Mouse (Mus musculus) hindbrain, postnatal 0 days (tissue): ENCODE measurements around the gene Myo1h. TPM values are rescaled to one million over a fixed set of nuclear protein-coding genes. Genes with fewer than 3 reads are reported as not detected.

ENCODE experiments used
- ATAC-seq: fragments of 200-750 bp; cut with Nextera tagmentation; 2 replicates; pipeline ENCODE4 v1.8.0; 2017; ENCODE audit warnings: mild to moderate bottlenecking, moderate TSS enrichment, moderate library complexity
- DNase-seq: peaks from one replicate; pipeline ENCODE4 v3.0.0-alpha.2; 2015; ENCODE audit warnings: low spot score
- H3K27ac ChIP-seq: fragments of 300-500 bp; sonication (generic); 2 replicates; pipeline ENCODE4 v1.5.1; 2014; ENCODE audit warnings: mild to moderate bottlenecking
- H3K27me3 ChIP-seq: fragments of 300-500 bp; sonication (generic); 2 replicates; pipeline ENCODE4 v1.6.1; 2014; ENCODE audit warnings: low read length, mixed read lengths; ENCODE audit not compliant: insufficient read depth
- H3K36me3 ChIP-seq: fragments of 300-500 bp; sonication (generic); 2 replicates; pipeline ENCODE4 v1.6.1; 2014; ENCODE audit warnings: low read length, mixed read lengths; ENCODE audit not compliant: insufficient read depth
- H3K4me1 ChIP-seq: fragments of 300-500 bp; sonication (generic); 2 replicates; pipeline ENCODE4 v1.6.1; 2014; ENCODE audit warnings: antibody characterized with exemption, low read length, mixed read lengths; ENCODE audit not compliant: insufficient read depth
- H3K4me2 ChIP-seq: fragments of 300-500 bp; sonication (generic); 2 replicates; pipeline ENCODE4 v1.6.1; 2014; ENCODE audit warnings: low read depth, mild to moderate bottlenecking, low read length, moderate library complexity, mixed read lengths
- H3K4me3 ChIP-seq: fragments of 300-500 bp; sonication (generic); 2 replicates; pipeline ENCODE4 v1.5.1; 2014; ENCODE audit warnings: low read length
- H3K9ac ChIP-seq: fragments of 300-500 bp; sonication (generic); replicated peaks from 2 replicates; pipeline ENCODE4 v1.6.1; 2014; ENCODE audit warnings: mild to moderate bottlenecking, low read length, moderate library complexity, mixed read lengths
- H3K9me3 ChIP-seq: fragments of 300-500 bp; sonication (generic); 2 replicates; pipeline ENCODE4 v1.6.1; 2016; ENCODE audit warnings: low read length, mixed read lengths
- CTCF ChIP-seq: IDR thresholded peaks from 2 replicates; pipeline ENCODE4 v1.5.1; 2016; ENCODE audit warnings: antibody characterized with exemption, control low read depth, low read depth
- WGBS: fragments of 180-500 bp; shearing (Covaris S2); extraction: QIAGEN DNeasy Blood & Tissue Kit; methylation state at CpG from one replicate; pipeline ENCODE4 v1.1.7; 2014; 5-methylcytosine and 5-hydroxymethylcytosine counted together
- polyA plus RNA-seq: library from polyadenylated mRNA; unstranded; fragments of >200 nt; fragmentation: Nextera tagmentation; extraction: Ambion mirVana; gene quantifications from 2 replicates; pipeline ENCODE4 v1.2.1, GENCODE M21; 2015
- total RNA-seq: library from RNA; depleted of rRNA; stranded (reverse); fragments of >200 nt; gene quantifications from 2 replicates; pipeline ENCODE4 v1.2.3, GENCODE M21; 2014

The Myo1h gene
- total and polyA plus RNA-seq, 2 experiments from 2014 or later = 0.56 TPM; not detected in 1

GRCm38 (mm10) chr5:114373581-114373980, 84.6 kb downstream of the Myo1h start:
- Histone ChIP-seq H3K36me3 (peaks cover 36% of the 10 kb centered on the region), H3K4me2 (no peak overlapping the region), H3K4me3 (no peak overlapping the region), H3K27ac (no peak overlapping the region; the same call in 1 of the 2 replicates), H3K9ac (no peak overlapping the region), H3K9me3 (no peaks in the 10 kb centered on the region), H3K27me3 (no peaks in the 10 kb centered on the region), H3K4me1 (peaks cover 7% of the 10 kb centered on the region)
- WGBS = 90% methylated on average over 9 of the region's 9 CpGs
- no peak for TF ChIP-seq CTCF
- ATAC-seq (no peak), DNase-seq (no peak)

- Histone ChIP-seq H3K9ac (no peak overlapping the region), H3K4me3 (no peak overlapping the region), H3K36me3 (peaks cover 27% of the 10 kb centered on the region), H3K4me2 (no peak overlapping the region), H3K27me3 (no peaks in the 10 kb centered on the region), H3K4me1 (peaks cover 7% of the 10 kb centered on the region), H3K27ac (no peak overlapping the region), H3K9me3 (no peaks in the 10 kb centered on the region)
- DNase-seq (no peak), ATAC-seq (no peak)
- 88% methylated on average over 23 of the region's 23 CpGs for WGBS
- no peak for TF ChIP-seq CTCF
Observed at GRCm38 (mm10) chr5:114374409-114375213, 85.6 kb downstream of the Myo1h start.

- TF ChIP-seq CTCF = no peak
Observed at GRCm38 (mm10) chr5:114378177-114378920, 89.4 kb downstream of the Myo1h start.

GRCm38 (mm10) chr5:114378936-114379335, 90.0 kb downstream of the Myo1h start:
- ATAC-seq = no peak
- 44% methylated on average over 6 of the region's 6 CpGs for WGBS
- no peak for TF ChIP-seq CTCF
- Histone ChIP-seq H3K36me3 (peaks cover 12% of the 10 kb centered on the region), H3K9me3 (no peaks in the 10 kb centered on the region), H3K4me1 (peaks cover 12% of the 10 kb centered on the region), H3K9ac (peak overlapping the region; percentile 84; the same call in 1 of the 2 replicates), H3K27ac (no peak overlapping the region; the same call in 1 of the 2 replicates), H3K4me3 (peak overlapping the region; percentile 87), H3K4me2 (peak overlapping the region; percentile 84), H3K27me3 (no peaks in the 10 kb centered on the region)
- no peak for DNase-seq

More at GRCm38 (mm10) chr5:114378177-114378920, 89.4 kb downstream of the Myo1h start:
- Histone ChIP-seq H3K36me3 (peaks cover 18% of the 10 kb centered on the region), H3K4me3 (peak overlapping the region; percentile 87), H3K27me3 (no peaks in the 10 kb centered on the region), H3K9ac (0 out of 2 replicates have a peak overlapping the region, but pooled peaks have one; percentile 84), H3K4me2 (peak overlapping the region; percentile 84), H3K4me1 (peaks cover 12% of the 10 kb centered on the region), H3K27ac (no peak overlapping the region; the same call in 1 of the 2 replicates), H3K9me3 (no peaks in the 10 kb centered on the region)
- WGBS = 63% methylated on average over 10 of the region's 10 CpGs
- ATAC-seq = no peak
- no peak for DNase-seq

- Histone ChIP-seq H3K4me3 (peak overlapping the region; percentile 87), H3K4me1 (peaks cover 12% of the 10 kb centered on the region), H3K9ac (peak overlapping the region; percentile 84), H3K27me3 (no peaks in the 10 kb centered on the region), H3K27ac (peak overlapping the region; percentile 92), H3K36me3 (peaks cover 4% of the 10 kb centered on the region), H3K4me2 (peak overlapping the region; percentile 84), H3K9me3 (no peaks in the 10 kb centered on the region)
- no peak for ATAC-seq
- WGBS = 2% methylated on average over 20 of the region's 20 CpGs
- TF ChIP-seq CTCF = no peak
- no peak for DNase-seq
Observed at GRCm38 (mm10) chr5:114379763-114380162, 90.8 kb downstream of the Myo1h start.

GRCm38 (mm10) chr5:114380209-114381012, 91.4 kb downstream of the Myo1h start, which contains the start of the genes Kctd10 and Ube3b:
Kctd10 (minus strand) TSS chr5:114380508.
Ube3b (plus strand) TSS chr5:114380607.
- peak within 1 kb of the TSS; percentile 92 for H3K27ac ChIP-seq
- peak; percentile 96 for ATAC-seq
- under 1% methylated on average over 71 of the region's 74 CpGs for WGBS
- H3K9ac ChIP-seq = peak within 1 kb of the TSS; percentile 84
- H3K4me3 ChIP-seq = peak within 1 kb of the TSS; percentile 87
- H3K4me2 ChIP-seq = peak within 1 kb of the TSS; percentile 84
- H3K36me3 ChIP-seq = peaks cover 5% of the 10 kb centered on the region; the same call in 1 of the 2 replicates
- H3K9me3 ChIP-seq = no peaks in the 10 kb centered on the region
- peak; percentile 95 for DNase-seq
- H3K27me3 ChIP-seq = no peaks in the 10 kb centered on the region
- H3K4me1 ChIP-seq = peaks cover 12% of the 10 kb centered on the region
- no peak for TF ChIP-seq CTCF
